Mouse (Mus musculus): ENCODE results near the gene H6pd. TPM values are rescaled to one million over a fixed set of nuclear protein-coding genes. Genes with fewer than 3 reads are reported as not detected.

The H6pd gene
- polyA plus RNA-seq, 1 experiment from 2014 or later, result 18.5 TPM

GRCm38 (mm10) chr4:150014378-150015091 lies 5.7 kb upstream of the H6pd start:
- no peak for ATAC-seq (replicated peaks; ENCODE audit: low FRiP score)
- Histone ChIP-seq H3K36me3 (no peaks in the 10 kb centered on the region), H3K27ac (no peak overlapping the region), H3K4me3 (replicated peaks) (no peak overlapping the region), H3K4me2 (no peak overlapping the region), H3K27me3 (no peaks in the 10 kb centered on the region), H3K4me1 (peaks cover 10% of the 10 kb centered on the region), H3K9ac (no peak overlapping the region), H3K9me3 (replicated peaks) (no peaks in the 10 kb centered on the region)
- WGBS, result 87% methylated on average over 4 of the region's 4 CpGs

- peaks cover 16% of the 10 kb centered on the region for H3K4me1 ChIP-seq
- no peak overlapping the region for H3K4me2 ChIP-seq
These were observed 5.0 kb upstream of the H6pd start for GRCm38 (mm10) chr4:150013805-150014204.

GRCm38 (mm10) chr4:150013186-150013690 lies 4.4 kb upstream of the H6pd start:
- Histone ChIP-seq H3K27ac (no peak overlapping the region), H3K4me1 (peaks cover 18% of the 10 kb centered on the region), H3K27me3 (no peaks in the 10 kb centered on the region), H3K9ac (no peak overlapping the region), H3K36me3 (no peaks in the 10 kb centered on the region), H3K4me3 (replicated peaks) (no peak overlapping the region), H3K4me2 (no peak overlapping the region), H3K9me3 (replicated peaks) (no peaks in the 10 kb centered on the region)
- WGBS, result 86% methylated on average over 8 of the region's 8 CpGs
- no peak for ATAC-seq (replicated peaks; ENCODE audit: low FRiP score)

More at GRCm38 (mm10) chr4:150013805-150014204, 5.0 kb upstream of the H6pd start:
- Histone ChIP-seq H3K4me3 (replicated peaks) (no peak overlapping the region), H3K27me3 (no peaks in the 10 kb centered on the region), H3K9me3 (replicated peaks) (no peaks in the 10 kb centered on the region), H3K9ac (no peak overlapping the region), H3K27ac (no peak overlapping the region), H3K36me3 (no peaks in the 10 kb centered on the region)
- 78% methylated on average over 5 of the region's 5 CpGs for WGBS
- ATAC-seq (replicated peaks; ENCODE audit: low FRiP score), result no peak

- no peaks in the 10 kb centered on the region for H3K27me3 ChIP-seq
- no peaks in the 10 kb centered on the region for H3K9me3 ChIP-seq (replicated peaks)
- peaks cover 27% of the 10 kb centered on the region for H3K4me1 ChIP-seq
- no peak overlapping the region for H3K9ac ChIP-seq
- H3K27ac ChIP-seq, result peak overlapping the region; percentile 45
- WGBS, result 65% methylated on average over 4 of the region's 4 CpGs
- ATAC-seq (replicated peaks; ENCODE audit: low FRiP score), result no peak
- H3K4me3 ChIP-seq (replicated peaks), result no peak overlapping the region
- H3K36me3 ChIP-seq, result no peaks in the 10 kb centered on the region
- H3K4me2 ChIP-seq, result no peak overlapping the region
These were observed 3.5 kb upstream of the H6pd start for GRCm38 (mm10) chr4:150012322-150012723.

- WGBS, result 37% methylated on average over 10 of the region's 10 CpGs
- Histone ChIP-seq H3K27ac (peak overlapping the region; percentile 45), H3K4me2 (no peak overlapping the region)
These were observed 2.9 kb upstream of the H6pd start for GRCm38 (mm10) chr4:150011564-150012321.

GRCm38 (mm10) chr4:150010054-150010730 lies 1.4 kb upstream of the H6pd start:
- Histone ChIP-seq H3K9me3 (replicated peaks) (no peaks in the 10 kb centered on the region), H3K4me2 (no peak overlapping the region), H3K4me1 (peaks cover 39% of the 10 kb centered on the region), H3K27me3 (no peaks in the 10 kb centered on the region), H3K27ac (no peak overlapping the region), H3K36me3 (no peaks in the 10 kb centered on the region), H3K9ac (no peak overlapping the region), H3K4me3 (replicated peaks) (no peak overlapping the region)
- no peak for ATAC-seq (replicated peaks; ENCODE audit: low FRiP score)
- WGBS, result 92% methylated on average over 6 of the region's 6 CpGs

More at GRCm38 (mm10) chr4:150011564-150012321, 2.9 kb upstream of the H6pd start:
- H3K9ac ChIP-seq, result no peak overlapping the region
- H3K4me3 ChIP-seq (replicated peaks), result no peak overlapping the region
- no peaks in the 10 kb centered on the region for H3K36me3 ChIP-seq
- no peak for ATAC-seq (replicated peaks; ENCODE audit: low FRiP score)
- no peaks in the 10 kb centered on the region for H3K9me3 ChIP-seq (replicated peaks)
- H3K27me3 ChIP-seq, result no peaks in the 10 kb centered on the region
- H3K4me1 ChIP-seq, result peaks cover 31% of the 10 kb centered on the region

- Histone ChIP-seq H3K9ac (no peak overlapping the region), H3K36me3 (no peaks in the 10 kb centered on the region), H3K9me3 (replicated peaks) (no peaks in the 10 kb centered on the region), H3K4me3 (replicated peaks) (peak overlapping the region; percentile 75), H3K27ac (peak overlapping the region; percentile 97; the same call in 1 of the 2 replicates), H3K4me2 (peak overlapping the region; percentile 84), H3K27me3 (no peaks in the 10 kb centered on the region), H3K4me1 (peaks cover 39% of the 10 kb centered on the region)
- ATAC-seq (replicated peaks; ENCODE audit: low FRiP score), result no peak
- 82% methylated on average over 6 of the region's 6 CpGs for WGBS
These were observed 736 bp upstream of the H6pd start for GRCm38 (mm10) chr4:150009587-150009930.

GRCm38 (mm10) chr4:150008325-150008852 lies 434 bp downstream of the H6pd start:
- WGBS, result under 1% methylated on average over 41 of the region's 42 CpGs
- H3K27me3 ChIP-seq, result no peaks in the 10 kb centered on the region
- H3K4me3 ChIP-seq (replicated peaks), result peak overlapping the region; percentile 75
- H3K36me3 ChIP-seq, result no peaks in the 10 kb centered on the region
- ATAC-seq (replicated peaks; ENCODE audit: low FRiP score), result peak; percentile 89
- H3K4me1 ChIP-seq, result peaks cover 49% of the 10 kb centered on the region
- H3K9ac ChIP-seq, result peak overlapping the region; percentile 91
- H3K4me2 ChIP-seq, result peak overlapping the region; percentile 84
- no peaks in the 10 kb centered on the region for H3K9me3 ChIP-seq (replicated peaks)
- H3K27ac ChIP-seq, result peak overlapping the region; percentile 97

- Histone ChIP-seq H3K36me3 (no peaks in the 10 kb centered on the region), H3K4me2 (peak overlapping the region; percentile 84), H3K27me3 (no peaks in the 10 kb centered on the region), H3K9me3 (replicated peaks) (no peaks in the 10 kb centered on the region), H3K4me3 (replicated peaks) (no peak overlapping the region; the same call in 1 of the 2 replicates), H3K9ac (peak overlapping the region; percentile 2; the same call in 1 of the 2 replicates), H3K4me1 (peaks cover 57% of the 10 kb centered on the region), H3K27ac (peak overlapping the region; percentile 97; the same call in 1 of the 2 replicates)
- 78% methylated on average over 3 of the region's 3 CpGs for WGBS
- ATAC-seq (replicated peaks; ENCODE audit: low FRiP score), result no peak
These were observed 1.4 kb downstream of the H6pd start for GRCm38 (mm10) chr4:150007444-150007843.

GRCm38 (mm10) chr4:150006991-150007390 lies 1.8 kb downstream of the H6pd start:
- Histone ChIP-seq H3K27ac (0 out of 2 replicates have a peak overlapping the region, but pooled peaks have one; percentile 2), H3K9me3 (replicated peaks) (no peaks in the 10 kb centered on the region), H3K27me3 (no peaks in the 10 kb centered on the region), H3K4me2 (peak overlapping the region; percentile 10; the same call in 1 of the 2 replicates), H3K36me3 (no peaks in the 10 kb centered on the region), H3K4me1 (peaks cover 57% of the 10 kb centered on the region), H3K9ac (no peak overlapping the region), H3K4me3 (replicated peaks) (no peak overlapping the region)
- WGBS, result 67% methylated on average over 8 of the region's 8 CpGs
- ATAC-seq (replicated peaks; ENCODE audit: low FRiP score), result no peak

- H3K4me3 ChIP-seq (replicated peaks), result no peak overlapping the region
- peak overlapping the region; percentile 52; the same call in 1 of the 2 replicates for H3K27ac ChIP-seq
- no peaks in the 10 kb centered on the region for H3K27me3 ChIP-seq
- no peak overlapping the region for H3K4me2 ChIP-seq
- no peak overlapping the region for H3K9ac ChIP-seq
- peaks cover 60% of the 10 kb centered on the region for H3K4me1 ChIP-seq
- H3K9me3 ChIP-seq (replicated peaks), result no peaks in the 10 kb centered on the region
- 79% methylated on average over 21 of the region's 21 CpGs for WGBS
- ATAC-seq (replicated peaks; ENCODE audit: low FRiP score), result no peak
- H3K36me3 ChIP-seq, result no peaks in the 10 kb centered on the region
These were observed 2.5 kb downstream of the H6pd start for GRCm38 (mm10) chr4:150006122-150006854.

Measured in kidney, embryonic 15.5 days (tissue).